Mouse (Mus musculus): ENCODE data around the gene Gtf3c3. TPM values are rescaled to one million over a fixed set of nuclear protein-coding genes. Genes with fewer than 3 reads are reported as not detected.

Gene Gtf3c3
- polyA plus RNA-seq (2015; fragmentation: Nextera tagmentation; extraction: Ambion mirVana): 22.7 and 26.5 TPM in 2 replicates

GRCm38 (mm10) chr1:54438340-54439079, at the start of gene Gtf3c3:
TSS of gene Gtf3c3 (minus strand) at chr1:54438971.
- Histone ChIP-seq H3K4me2 (peak within 1 kb of the TSS; percentile 78), H3K36me3 (ENCODE audit: poor library complexity, severe bottlenecking) (peaks cover 2% of the 10 kb centered on the region; the same call in 1 of the 2 replicates), H3K27ac (no peak within 1 kb of the TSS), H3K27me3 (0 out of 2 replicates have a peak, but pooled peaks cover 6% of the 10 kb centered on the region), H3K4me3 (peak within 1 kb of the TSS; percentile 57), H3K9me3 (replicated peaks) (no peaks in the 10 kb centered on the region), H3K4me1 (peaks cover 10% of the 10 kb centered on the region), H3K9ac (peak within 1 kb of the TSS; percentile 75)
- ATAC-seq: peak; percentile 100
- 3% methylated on average over 39 of the region's 39 CpGs for WGBS

DNA sequence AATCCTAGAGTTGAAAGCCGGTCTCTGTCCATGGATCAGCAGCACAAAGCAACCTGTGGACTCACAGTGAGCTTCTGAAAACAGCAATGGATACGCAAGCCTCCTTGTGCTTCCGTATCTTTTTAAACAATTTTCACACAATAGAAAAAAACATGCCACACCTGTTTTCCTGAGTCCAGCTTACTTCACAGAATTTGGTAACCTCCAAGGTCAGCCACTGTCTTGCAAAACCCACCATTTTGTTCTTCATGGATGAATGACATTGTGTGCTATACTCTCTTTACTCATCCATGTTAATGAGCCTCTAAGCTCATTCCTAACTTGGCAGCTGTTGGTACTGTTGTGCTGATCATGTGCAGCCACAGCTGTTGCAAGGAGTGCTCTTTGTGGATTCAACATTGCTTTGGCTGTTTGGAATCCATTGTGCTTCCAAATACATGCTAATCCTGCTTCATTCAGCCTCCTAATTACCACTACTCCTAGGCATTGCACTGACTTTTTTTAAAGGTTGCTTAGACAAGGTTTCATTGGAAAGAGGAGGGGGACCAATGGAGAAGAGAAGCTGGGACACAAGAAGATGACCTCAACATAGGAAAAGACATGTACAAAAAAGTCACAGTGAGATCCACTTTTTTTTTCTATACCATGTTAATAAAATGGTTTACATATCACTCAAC, 46.1 kb upstream of the Gtf3c3 start:
- Histone ChIP-seq H3K9ac (no peak overlapping the region), H3K9me3 (replicated peaks) (no peaks in the 10 kb centered on the region), H3K4me1 (no peaks in the 10 kb centered on the region), H3K27ac (peak overlapping the region; percentile 3; the same call in 1 of the 2 replicates), H3K4me3 (no peak overlapping the region), H3K36me3 (ENCODE audit: poor library complexity, severe bottlenecking) (peaks cover 68% of the 10 kb centered on the region), H3K4me2 (no peak overlapping the region), H3K27me3 (no peaks in the 10 kb centered on the region)
- 67% methylated on average over 3 of the region's 3 CpGs for WGBS
- peak; percentile 87 for ATAC-seq

GRCm38 (mm10) chr1:54480491-54480890, 41.7 kb upstream of the Gtf3c3 start:
- WGBS: 97% methylated on average over 12 of the region's 12 CpGs
- H3K4me1 ChIP-seq: no peaks in the 10 kb centered on the region
- ATAC-seq: no peak
- H3K27ac ChIP-seq: no peak overlapping the region
- no peaks in the 10 kb centered on the region for H3K9me3 ChIP-seq (replicated peaks)
- H3K9ac ChIP-seq: no peak overlapping the region
- no peak overlapping the region for H3K4me2 ChIP-seq
- no peak overlapping the region for H3K4me3 ChIP-seq
- H3K36me3 ChIP-seq (ENCODE audit: poor library complexity, severe bottlenecking): peaks cover 58% of the 10 kb centered on the region
- no peaks in the 10 kb centered on the region for H3K27me3 ChIP-seq

GRCm38 (mm10) chr1:54468662-54469061, 29.9 kb upstream of the Gtf3c3 start:
- H3K27ac ChIP-seq: no peak overlapping the region
- no peaks in the 10 kb centered on the region for H3K36me3 ChIP-seq (ENCODE audit: poor library complexity, severe bottlenecking)
- H3K4me1 ChIP-seq: no peaks in the 10 kb centered on the region
- H3K27me3 ChIP-seq: no peaks in the 10 kb centered on the region
- H3K4me2 ChIP-seq: no peak overlapping the region
- peak; percentile 38; the same call in 1 of the 2 replicates for ATAC-seq
- H3K9ac ChIP-seq: no peak overlapping the region
- no peak overlapping the region for H3K4me3 ChIP-seq
- H3K9me3 ChIP-seq (replicated peaks): no peaks in the 10 kb centered on the region

DNA sequence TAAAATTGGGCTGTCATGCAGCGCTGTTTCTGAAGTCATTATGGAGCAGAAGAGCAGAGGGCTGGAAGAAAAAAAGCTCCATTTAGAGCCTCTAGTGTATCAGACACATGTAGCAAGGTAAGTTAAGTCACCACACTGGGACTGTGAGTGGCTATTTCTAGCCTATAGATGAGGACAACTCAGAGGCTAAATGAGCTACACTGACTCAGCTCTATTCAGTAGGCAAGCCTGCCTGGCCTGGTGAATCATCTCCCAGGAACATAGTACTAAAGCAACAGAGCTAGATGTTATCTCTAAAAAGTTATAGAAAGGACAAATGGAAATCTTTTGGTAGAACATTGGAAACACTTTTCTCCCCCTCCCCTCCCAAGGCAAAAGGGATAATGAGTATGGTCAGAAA, 28.6 kb upstream of the Gtf3c3 start:
- Histone ChIP-seq H3K4me1 (no peaks in the 10 kb centered on the region), H3K27me3 (no peaks in the 10 kb centered on the region), H3K4me3 (no peak overlapping the region), H3K4me2 (no peak overlapping the region), H3K9ac (no peak overlapping the region), H3K36me3 (ENCODE audit: poor library complexity, severe bottlenecking) (no peaks in the 10 kb centered on the region), H3K27ac (no peak overlapping the region), H3K9me3 (replicated peaks) (no peaks in the 10 kb centered on the region)
- ATAC-seq: no peak
- WGBS: 100% methylated on average over 1 of the region's 1 CpGs

GRCm38 (mm10) chr1:54452116-54452515, 13.3 kb upstream of the Gtf3c3 start:
- no peak overlapping the region for H3K27ac ChIP-seq
- no peaks in the 10 kb centered on the region for H3K27me3 ChIP-seq
- H3K4me1 ChIP-seq: no peaks in the 10 kb centered on the region
- WGBS: 85% methylated on average over 2 of the region's 2 CpGs
- H3K9ac ChIP-seq: no peak overlapping the region
- no peak overlapping the region for H3K4me2 ChIP-seq
- H3K4me3 ChIP-seq: no peak overlapping the region
- ATAC-seq: no peak
- no peaks in the 10 kb centered on the region for H3K9me3 ChIP-seq (replicated peaks)
- H3K36me3 ChIP-seq (ENCODE audit: poor library complexity, severe bottlenecking): no peaks in the 10 kb centered on the region

- ATAC-seq: no peak
- Histone ChIP-seq H3K36me3 (ENCODE audit: poor library complexity, severe bottlenecking) (no peaks in the 10 kb centered on the region), H3K9me3 (replicated peaks) (no peaks in the 10 kb centered on the region), H3K27ac (no peak overlapping the region), H3K4me2 (no peak overlapping the region), H3K9ac (no peak overlapping the region), H3K4me1 (no peaks in the 10 kb centered on the region), H3K27me3 (no peaks in the 10 kb centered on the region), H3K4me3 (no peak overlapping the region)
- WGBS: 87% methylated on average over 4 of the region's 4 CpGs
Observed at GRCm38 (mm10) chr1:54448833-54449232, 10.1 kb upstream of the Gtf3c3 start.

- no peaks in the 10 kb centered on the region for H3K36me3 ChIP-seq (ENCODE audit: poor library complexity, severe bottlenecking)
- no peak overlapping the region for H3K4me3 ChIP-seq
- H3K9me3 ChIP-seq (replicated peaks): no peaks in the 10 kb centered on the region
- whole genome bisulfite sequencing: 57% methylated on average over 7 of the region's 7 CpGs
- 0 out of 2 replicates have a peak overlapping the region, but pooled peaks have one; percentile 2 for H3K4me2 ChIP-seq
- H3K27ac ChIP-seq: no peak overlapping the region
- no peak overlapping the region for H3K9ac ChIP-seq
- H3K27me3 ChIP-seq: 0 out of 2 replicates have a peak, but pooled peaks cover 6% of the 10 kb centered on the region
- no peak for ATAC-seq
- no peaks in the 10 kb centered on the region for H3K4me1 ChIP-seq
Observed at GRCm38 (mm10) chr1:54443641-54444040, 4.9 kb upstream of the Gtf3c3 start.

- Histone ChIP-seq H3K27me3 (0 out of 2 replicates have a peak, but pooled peaks cover 6% of the 10 kb centered on the region), H3K27ac (no peak overlapping the region), H3K9me3 (replicated peaks) (no peaks in the 10 kb centered on the region), H3K36me3 (ENCODE audit: poor library complexity, severe bottlenecking) (no peaks in the 10 kb centered on the region), H3K4me3 (peak overlapping the region; percentile 57), H3K4me2 (peak overlapping the region; percentile 78), H3K9ac (peak overlapping the region; percentile 75), H3K4me1 (peaks cover 10% of the 10 kb centered on the region)
- 45% methylated on average over 3 of the region's 3 CpGs for WGBS
- ATAC-seq: no peak; the same call in 1 of the 2 replicates
Observed at GRCm38 (mm10) chr1:54439080-54439476, 307 bp upstream of the Gtf3c3 start.

DNA sequence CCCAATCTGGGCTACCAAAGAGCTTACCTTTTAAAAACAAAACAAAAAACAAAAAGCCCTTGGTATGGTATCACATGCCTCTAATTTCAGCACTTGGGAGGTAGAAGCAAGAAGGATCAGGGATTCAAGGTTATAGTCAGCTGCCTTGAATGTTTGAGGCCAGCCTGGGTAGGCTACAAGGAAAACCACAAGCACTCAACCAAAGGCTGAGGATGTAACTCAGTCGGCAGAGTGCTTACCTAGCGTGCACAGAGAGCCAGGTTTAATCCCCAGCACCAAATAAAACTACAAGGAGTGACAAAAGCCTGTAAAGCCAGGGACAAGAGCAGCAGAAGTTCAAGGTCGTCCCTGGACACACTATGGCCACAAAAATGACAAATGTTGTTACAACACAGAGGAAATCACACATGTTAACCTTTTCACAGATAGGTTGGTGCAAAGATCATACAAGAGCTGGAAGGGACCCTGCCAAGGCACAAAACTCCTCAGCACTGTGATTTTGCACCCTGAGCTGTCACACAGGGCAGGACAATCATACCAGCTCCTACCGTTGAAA, 16.5 kb downstream of the Gtf3c3 start:
- Histone ChIP-seq H3K27ac (no peak overlapping the region), H3K4me3 (no peak overlapping the region), H3K36me3 (ENCODE audit: poor library complexity, severe bottlenecking) (peaks cover 75% of the 10 kb centered on the region), H3K4me1 (no peaks in the 10 kb centered on the region), H3K9me3 (replicated peaks) (no peaks in the 10 kb centered on the region), H3K9ac (no peak overlapping the region), H3K4me2 (no peak overlapping the region), H3K27me3 (no peaks in the 10 kb centered on the region)
- WGBS: 91% methylated on average over 4 of the region's 4 CpGs
- no peak for ATAC-seq

DNA sequence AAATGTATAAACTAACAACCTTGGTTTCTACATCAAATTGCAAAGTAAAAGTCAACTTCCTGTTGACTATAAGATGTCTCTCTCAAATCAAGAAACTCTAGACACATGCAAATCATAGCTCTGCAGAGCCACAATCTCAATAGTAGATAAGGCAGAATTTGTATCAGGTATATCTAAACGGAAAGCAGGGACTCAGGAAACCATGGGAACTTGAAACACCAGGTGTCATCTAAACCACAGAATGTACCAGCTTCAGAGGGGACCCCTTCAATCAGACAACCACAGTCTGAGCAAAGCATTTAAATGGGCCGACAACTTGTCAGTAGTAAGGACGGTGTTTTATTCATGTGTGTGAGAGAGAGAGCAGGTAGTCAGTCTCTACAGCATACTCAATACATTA, 17.1 kb downstream of the Gtf3c3 start:
- no peak overlapping the region for H3K9ac ChIP-seq
- ATAC-seq: no peak
- 91% methylated on average over 3 of the region's 3 CpGs for WGBS
- H3K4me3 ChIP-seq: no peak overlapping the region
- no peaks in the 10 kb centered on the region for H3K4me1 ChIP-seq
- no peak overlapping the region for H3K27ac ChIP-seq
- no peaks in the 10 kb centered on the region for H3K9me3 ChIP-seq (replicated peaks)
- no peak overlapping the region for H3K4me2 ChIP-seq
- H3K27me3 ChIP-seq: no peaks in the 10 kb centered on the region
- H3K36me3 ChIP-seq (ENCODE audit: poor library complexity, severe bottlenecking): peaks cover 72% of the 10 kb centered on the region

DNA sequence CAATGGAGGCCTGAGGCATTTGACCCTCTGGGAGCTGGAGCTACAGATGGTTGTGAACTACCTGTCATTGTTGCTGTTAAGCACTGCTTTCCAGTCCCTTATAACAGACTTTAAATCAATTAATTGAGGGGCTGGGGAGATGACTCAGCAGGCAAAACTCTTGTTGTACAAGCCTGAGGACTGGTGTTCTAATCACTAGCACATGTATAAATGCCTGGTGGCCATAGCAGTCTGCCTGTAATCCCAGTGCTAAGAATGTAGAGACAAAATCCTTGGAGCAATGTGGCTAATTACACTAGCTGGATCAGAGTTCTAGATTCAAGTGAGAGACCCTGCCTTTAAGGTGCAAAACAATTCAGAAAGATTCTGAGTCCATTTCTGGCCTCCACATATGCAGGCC, 36.0 kb downstream of the Gtf3c3 start:
- no peaks in the 10 kb centered on the region for H3K4me1 ChIP-seq
- H3K4me2 ChIP-seq: no peak overlapping the region
- no peak for ATAC-seq
- no peak overlapping the region for H3K4me3 ChIP-seq
- H3K9me3 ChIP-seq (replicated peaks): no peaks in the 10 kb centered on the region
- no peak overlapping the region for H3K27ac ChIP-seq
- no peak overlapping the region for H3K9ac ChIP-seq
- no peaks in the 10 kb centered on the region for H3K27me3 ChIP-seq
- H3K36me3 ChIP-seq (ENCODE audit: poor library complexity, severe bottlenecking): peaks cover 58% of the 10 kb centered on the region

Measured in forebrain, embryonic 13.5 days (tissue).